Mouse (Mus musculus): Measurements from ENCODE around the gene 1110051M20Rik. TPM values are rescaled to one million over a fixed set of nuclear protein-coding genes. Genes with fewer than 3 reads are reported as not detected.

Gene 1110051M20Rik
- total RNA-seq, 2 experiments from 2014 or later = 121 to 130 TPM

DNA sequence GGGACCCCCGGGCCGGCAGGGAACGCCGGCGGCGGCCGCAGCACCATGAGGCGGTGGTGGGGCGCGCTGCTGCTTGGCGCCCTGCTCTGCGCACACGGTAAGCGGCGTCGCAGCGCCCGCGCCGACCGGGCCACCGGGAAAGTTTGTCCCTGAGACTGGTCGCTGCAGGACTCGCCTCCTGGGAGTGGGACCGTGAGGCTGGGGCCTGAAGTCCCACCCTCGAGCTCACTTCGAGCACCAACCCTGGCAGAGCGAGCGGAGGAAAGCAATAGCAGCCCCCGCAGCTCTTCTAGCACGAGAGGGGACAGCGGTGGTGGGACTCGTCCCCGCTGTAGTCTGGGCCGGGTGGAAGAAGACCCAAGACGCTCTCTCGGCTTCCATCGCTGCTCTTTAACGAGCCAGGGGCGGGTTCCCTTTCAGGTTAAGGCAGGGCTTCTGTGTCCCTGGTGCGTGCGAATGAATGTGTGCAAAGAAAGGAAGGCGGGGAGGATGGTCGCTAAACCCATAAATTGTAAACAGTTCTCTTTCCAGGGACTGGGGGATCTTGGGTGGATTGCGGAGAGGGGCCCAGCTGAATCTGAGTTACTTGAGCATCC, 13.2 kb upstream of the 1110051M20Rik start:
- no peak for DNase-seq

DNA sequence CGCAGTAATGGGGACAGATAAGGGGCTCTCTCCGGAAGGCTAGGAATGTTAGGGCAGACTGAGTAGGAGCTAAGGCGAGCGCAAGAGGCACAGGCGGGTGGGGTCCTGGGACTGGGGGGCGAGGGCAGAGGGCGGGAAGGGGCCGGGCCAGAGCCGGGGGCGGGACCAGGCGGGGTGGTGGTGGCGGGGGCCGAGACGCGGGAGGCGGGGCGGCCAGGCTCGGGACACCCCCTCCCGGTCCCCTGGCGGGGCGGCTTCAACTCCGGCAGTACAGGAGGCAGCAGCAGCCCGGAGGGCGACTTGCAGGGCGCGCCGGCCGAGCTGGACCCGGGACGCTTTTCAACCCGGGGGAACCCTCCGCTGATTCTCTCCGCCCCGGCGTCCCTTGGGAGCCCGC, 12.8 kb upstream of the 1110051M20Rik start, which contains the start of gene Lrp4:
Lrp4 (plus strand) TSS at position 253 of the 397 bp plus-strand sequence.
- peak; percentile 32 to 39 for DNase-seq

DNA sequence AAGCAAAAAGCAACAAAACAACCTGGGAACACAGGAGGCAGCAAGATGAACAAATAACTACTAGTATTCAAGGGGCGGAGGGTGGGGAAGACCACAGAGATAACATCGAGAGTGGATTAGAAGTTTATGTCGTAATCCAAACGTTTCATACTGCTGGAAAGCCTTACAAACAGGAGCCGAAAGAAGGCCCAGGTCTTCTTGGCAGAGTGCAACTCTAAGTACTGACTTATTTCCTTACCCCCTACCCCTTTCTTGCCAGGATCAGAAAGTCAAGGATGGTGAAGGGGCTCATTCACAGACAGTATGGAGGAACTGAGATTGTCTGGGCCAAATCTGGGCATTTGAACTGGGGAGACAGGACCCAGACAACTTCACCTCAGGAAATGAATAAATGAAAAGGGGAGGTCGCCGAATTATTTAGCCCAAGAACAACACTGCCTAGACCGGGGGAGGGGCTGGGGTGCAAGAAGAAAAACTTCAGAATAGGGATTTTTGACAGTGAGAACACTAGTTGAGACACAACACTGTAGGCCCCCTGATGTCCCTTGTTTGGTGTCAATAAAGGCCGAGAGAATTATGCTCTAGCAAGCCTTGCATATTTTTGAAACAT, 12.1 kb upstream of the 1110051M20Rik start:
- no peak for DNase-seq

DNA sequence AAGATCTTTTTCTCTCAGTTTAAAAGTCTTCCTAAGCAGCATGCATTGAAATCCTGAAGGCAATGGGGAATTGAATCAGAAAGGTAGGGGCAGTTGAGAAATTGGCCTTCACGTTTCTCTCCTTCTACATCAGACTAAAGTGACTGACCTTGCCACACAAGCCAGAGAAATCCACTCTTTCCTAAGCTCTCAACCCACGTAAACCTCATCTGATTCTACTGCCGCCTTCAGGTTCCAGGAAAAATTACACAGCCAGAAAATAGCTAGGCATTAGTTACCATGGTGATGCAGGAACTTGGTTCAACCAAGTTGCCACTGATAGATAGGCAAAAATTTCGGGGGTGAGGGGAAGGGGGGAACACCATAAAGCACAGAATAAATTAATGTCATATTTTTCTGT, 11.3 kb upstream of the 1110051M20Rik start:
- DNase-seq = peak in 1 of 2 experiments; percentile 29

DNA sequence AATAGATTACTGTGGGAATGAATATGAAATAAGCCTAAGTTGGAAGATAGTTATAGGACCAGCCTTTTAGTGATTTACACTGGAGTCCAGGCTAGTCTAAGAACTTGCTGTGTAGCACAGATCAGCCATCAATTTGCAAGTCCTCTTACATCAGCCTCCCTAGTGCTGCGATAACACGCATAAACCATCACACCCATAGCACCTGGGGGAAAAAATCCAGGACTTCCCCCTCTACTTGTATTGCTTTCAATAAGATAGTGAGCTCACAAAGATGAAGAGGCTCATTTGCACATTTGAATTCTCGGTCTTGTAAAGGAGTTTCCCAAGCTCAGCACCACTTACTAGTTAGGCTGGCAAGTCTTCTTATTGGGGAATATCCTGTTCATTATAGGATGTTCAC, 9.9 kb upstream of the 1110051M20Rik start:
- no peak for DNase-seq

DNA sequence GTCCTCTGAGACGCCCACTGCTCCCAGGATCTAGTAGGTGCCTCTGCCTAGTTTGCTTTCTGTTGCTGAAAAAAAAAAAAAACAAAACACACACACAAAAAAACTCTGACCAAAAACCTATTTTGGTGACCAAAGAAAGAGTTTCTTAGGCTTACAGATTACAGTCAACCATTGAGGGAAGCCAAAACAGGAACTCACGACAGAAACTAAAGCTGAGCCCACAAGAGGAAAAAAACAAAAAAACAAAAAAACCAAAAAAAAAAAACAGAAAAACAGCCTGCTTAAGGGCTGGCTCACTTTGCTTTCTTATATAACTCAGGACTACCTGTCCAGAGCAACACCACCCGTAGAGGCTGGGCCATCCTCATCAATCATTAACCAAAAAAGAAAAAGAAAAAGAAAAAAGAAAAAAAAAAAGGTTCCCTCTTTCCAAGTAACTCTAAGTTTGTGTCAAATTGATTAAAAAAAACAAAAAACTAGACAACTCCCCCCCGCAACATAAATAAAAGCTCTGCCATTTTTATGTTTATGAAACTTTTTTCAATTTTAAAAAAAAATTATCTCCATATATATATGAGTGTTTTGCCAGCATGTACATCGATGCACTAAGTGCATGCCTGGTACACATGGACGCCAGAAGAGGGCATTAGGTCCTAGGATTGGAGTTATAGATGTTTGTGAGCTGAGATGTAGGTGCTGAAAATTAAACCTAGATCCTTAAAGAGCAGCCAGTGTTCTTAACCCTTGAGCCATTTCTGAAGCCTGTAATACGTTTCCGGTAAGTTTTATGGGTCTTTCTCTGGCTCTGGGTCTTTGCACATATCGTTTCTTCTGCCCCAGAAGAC, 8.9 kb upstream of the 1110051M20Rik start:
- DNase-seq = no peak

DNA sequence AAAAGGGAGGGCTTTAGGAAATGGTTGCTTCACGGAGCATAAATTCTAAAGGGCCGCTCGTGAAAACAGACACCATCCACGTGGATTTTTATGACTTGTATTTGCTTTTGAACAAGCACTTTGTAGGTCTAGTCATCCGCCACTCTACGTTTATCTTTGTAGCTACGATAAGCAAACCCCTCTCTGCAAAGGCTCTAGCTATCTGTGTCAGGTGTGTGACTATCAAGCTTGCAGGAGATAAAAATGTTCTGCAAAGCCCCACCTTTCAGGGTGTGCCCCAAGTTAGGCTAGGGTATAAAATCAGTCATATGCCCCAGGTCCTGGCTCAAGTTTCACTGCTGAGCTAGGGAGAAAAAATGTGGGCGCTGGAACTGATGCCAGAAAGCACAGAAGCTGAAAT, 8.2 kb upstream of the 1110051M20Rik start:
- DNase-seq = no peak

DNA sequence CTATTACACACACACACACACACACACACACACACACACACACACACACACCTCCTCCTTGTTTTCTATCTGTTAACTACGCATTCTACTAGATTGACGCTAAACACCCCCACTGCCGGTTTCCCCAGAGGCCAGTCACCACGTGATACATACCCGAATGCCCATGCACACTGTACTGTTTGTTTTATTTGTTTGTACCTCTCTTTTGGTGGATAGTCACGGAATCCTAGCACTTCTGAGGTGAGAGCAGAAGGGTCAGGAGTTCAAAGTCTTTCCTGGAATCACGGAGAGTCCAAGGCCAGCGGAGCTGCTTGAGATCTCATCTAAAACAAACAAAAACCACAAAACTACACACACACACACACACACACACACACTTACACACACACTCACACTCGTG, 5.8 kb upstream of the 1110051M20Rik start:
- DNase-seq = no peak

DNA sequence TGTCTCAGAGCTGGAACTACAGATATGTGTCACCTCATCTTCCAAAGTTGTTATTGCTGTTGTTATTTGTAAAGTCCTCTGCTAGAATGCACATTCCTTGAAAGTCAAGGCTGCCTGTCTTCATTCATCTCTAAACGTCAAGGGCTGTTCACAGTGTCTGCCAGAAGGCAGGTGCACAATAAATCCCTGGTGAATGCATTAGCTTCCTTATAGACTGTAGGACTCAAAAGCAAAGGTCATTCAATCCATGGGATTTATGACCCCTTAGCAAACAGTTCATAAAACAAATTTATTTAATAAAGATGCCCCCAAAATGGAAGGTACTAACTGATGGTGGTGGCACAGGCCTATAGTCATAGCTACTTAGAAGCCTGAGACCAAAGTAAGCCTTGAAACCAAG, 5.2 kb upstream of the 1110051M20Rik start:
- DNase-seq = no peak

DNA sequence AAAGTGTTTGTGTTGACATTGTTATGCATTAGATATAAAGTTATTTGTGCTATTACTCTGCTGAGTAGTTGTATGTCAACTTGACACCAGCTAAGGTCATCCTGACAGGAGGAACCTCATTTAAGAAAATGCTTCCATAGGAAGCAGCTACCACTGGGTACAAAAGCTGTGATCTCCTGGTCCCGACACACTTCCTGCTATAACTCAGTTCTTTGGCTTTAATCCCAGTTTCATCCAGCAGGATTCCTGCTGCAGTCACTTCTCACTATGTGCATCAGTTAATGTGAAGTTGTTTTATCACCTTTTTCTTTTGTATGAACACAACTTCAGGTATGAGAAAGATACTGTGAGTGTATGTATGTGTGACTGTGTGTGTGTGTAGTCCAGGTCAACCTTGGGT, 2.3 kb downstream of the 1110051M20Rik start:
- no peak for DNase-seq

DNA sequence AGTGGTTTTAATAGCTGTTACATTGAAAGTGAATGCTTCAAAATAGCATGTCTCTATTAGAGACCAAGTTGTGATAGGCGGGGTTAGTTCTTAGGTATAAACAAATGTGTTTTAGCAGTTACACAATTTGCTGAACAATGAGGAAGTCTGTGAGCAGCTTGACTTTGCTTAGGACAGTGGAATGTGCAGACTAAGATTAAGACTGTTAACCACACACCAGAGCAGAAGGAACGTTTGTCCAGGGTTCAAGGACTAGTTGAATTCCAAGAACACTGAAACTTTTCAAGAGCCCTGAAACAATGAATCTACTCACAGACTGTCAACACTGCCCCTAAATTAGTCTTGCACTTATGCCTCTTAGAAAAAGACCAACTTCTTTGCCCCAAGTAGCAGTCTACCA, 2.8 kb downstream of the 1110051M20Rik start:
- DNase-seq = no peak

DNA sequence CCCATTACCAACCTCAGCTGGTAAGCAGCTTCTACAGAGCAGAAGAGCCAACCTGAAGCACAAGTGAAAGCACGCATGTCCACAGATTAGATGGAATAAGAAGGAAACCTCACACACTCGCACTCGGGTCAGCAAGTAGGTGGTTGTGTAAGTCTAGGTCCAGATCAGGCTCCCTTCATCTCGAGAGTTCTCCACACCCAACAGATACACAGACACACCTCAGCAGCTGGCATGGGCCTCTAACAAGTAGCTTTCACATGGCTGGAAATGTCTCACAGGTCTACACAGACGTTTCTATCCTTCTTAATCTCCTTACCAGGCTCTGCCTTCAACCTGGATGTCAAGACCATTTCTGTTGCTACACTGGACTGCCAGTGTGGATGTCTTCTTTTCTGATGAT, 3.8 kb downstream of the 1110051M20Rik start:
- no peak for DNase-seq

DNA sequence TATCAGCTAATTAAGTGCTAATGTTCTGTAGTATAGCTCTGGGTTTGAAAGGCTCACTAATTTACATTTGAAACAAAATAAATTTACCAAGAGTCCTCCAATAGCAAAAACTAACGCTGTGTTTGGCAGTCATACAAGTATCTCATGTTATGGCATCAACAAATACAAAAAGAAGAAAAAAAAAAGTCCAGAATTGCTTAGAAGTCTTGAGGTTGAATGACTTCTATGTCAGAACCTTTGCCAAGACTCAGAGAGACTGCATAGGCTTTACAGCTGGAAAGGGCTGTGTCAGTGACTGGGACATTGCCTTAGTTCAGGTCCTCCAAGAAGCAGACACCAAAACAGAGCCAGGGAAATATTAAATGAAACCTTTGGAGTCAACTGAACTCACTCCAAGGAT, 4.6 kb downstream of the 1110051M20Rik start:
- DNase-seq = no peak

DNA sequence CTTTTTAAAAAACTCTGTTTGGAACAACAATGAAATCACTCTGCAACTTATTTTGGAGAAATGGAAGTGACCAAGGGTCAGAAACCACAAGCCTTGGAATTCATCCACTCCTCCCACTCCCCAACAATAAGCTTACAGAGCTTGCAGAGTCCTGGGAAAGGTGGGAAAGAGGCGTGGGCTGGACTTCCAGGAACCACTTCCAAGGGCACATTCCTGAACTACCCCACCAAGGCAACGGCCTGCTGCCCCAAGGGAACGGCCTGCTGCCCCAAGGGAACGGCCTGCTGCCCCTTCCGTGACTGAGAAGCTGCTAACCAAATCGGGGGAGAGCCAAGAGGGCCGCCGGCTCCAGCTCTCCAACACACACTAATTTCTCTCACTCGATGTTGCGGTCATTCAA, 5.2 kb downstream of the 1110051M20Rik start:
- DNase-seq = no peak

DNA sequence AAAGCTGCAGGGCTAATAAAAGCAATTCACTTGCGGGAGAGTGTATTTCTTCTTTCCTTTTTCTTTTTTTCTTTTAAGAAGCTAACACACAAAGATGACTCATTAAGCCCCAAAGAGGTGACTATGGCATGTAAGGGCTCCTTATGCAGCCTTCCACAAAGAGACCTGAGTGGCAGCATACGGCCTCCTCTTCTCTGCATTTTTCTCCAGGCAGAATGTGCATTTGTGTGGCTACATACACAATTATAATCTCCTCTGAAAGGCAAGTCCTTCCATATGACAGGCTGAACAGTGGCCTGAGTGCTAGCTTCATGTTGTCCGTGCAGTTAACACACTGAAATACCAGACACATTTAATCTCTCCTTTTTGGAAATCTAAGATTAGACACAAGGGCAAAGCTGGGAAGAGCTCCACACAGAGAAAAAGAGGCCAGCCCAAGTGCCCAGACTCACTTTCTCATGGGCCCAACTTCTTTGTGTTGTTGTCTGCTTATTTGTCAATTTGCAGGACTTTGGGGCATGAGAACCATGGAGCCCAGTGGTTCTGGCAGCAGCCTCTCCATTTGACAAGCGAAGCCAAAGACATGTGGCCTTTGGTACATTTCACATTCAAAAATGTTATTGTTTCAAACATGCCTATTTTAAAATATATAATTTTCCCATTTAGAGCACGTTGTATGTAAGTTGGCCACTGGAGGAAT, 7.2 kb downstream of the 1110051M20Rik start:
- DNase-seq = no peak

DNA sequence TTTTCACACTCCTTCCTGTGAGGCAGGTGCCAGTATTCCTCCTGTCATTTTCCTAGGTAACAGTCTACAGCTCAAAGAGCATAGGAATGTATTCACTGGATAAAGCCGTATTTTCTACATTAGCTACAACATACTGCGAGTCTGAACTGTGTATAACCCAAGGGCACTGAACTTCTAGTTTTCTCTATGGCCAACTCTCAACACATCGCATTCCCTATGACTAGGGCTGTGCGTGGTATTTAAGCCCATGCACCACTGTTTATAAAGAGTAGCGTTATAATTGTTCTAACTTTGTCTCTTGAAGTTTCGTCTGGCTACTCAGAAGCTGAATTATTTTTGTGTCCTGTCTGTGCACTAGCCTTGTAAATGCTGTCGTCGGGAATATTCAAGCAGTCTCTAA, 7.8 kb downstream of the 1110051M20Rik start:
- no peak for DNase-seq

DNA sequence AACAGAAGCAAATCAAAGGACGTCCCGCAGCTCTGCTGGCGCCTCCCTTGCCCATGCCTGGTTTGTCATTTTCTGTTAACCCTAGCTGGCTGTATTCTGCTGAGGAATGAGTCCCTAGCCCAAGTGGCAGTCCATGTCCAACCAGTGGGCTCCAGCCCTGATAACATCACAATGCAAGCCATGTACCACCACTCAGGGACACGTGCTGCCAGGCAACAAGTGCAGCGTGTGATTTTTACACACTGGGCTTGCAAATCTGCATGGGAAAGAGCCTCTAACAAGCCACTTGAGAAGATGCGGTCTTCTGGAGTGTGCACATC, 13.9 kb downstream of the 1110051M20Rik start:
- DNase-seq = no peak

DNA sequence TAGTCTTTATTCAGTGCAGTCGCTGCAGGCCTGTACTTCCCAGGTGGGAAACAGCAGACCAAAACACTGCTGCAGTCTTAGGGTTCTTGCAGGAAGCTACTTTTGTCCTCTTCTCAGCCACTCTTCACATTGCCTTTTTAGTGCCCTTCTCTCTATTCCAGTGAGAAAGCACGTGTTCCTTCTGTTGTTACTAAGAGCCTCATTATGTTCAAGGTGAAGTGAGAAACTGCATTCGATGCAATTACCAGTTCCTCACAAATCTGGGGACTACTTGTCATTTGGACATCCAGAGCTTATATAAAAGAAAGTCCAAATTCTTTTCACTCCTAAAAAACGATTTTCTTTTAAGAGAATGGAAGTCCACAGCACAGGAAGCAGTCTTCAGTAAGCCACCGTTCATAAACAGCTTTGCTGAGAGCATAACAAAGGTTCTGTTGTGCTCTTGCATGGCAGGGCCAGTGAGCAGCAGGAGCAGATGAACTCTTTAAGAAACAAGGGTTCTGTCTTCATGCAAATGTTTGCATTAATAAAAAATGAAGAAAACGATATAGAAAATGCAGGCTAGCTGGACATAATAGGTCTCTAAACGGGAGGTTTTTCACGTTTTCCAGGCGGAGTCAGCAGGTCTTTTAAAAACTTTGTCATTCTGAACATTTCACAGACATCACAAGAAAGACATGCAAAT, 14.4 kb downstream of the 1110051M20Rik start:
- DNase-seq = no peak

DNA sequence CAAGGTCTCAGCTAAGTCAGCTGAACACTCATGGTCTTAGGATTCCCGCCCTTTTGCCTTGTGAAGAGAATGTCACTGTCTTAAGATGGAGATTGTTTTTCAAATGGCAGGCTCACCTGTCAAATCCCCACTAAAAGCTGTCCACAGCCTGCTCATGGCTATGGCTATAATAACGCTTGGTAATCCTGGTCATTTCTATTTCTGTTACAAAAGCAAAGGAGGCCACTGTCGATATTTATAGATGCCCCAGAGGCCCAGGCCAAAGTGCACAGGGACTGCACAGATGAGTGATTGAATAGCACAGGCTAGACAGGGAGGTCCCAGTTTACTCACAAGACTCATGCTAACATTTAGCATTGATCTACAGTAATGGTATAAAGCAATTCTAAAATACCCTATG, 15.4 kb downstream of the 1110051M20Rik start:
- DNase-seq = no peak

DNA sequence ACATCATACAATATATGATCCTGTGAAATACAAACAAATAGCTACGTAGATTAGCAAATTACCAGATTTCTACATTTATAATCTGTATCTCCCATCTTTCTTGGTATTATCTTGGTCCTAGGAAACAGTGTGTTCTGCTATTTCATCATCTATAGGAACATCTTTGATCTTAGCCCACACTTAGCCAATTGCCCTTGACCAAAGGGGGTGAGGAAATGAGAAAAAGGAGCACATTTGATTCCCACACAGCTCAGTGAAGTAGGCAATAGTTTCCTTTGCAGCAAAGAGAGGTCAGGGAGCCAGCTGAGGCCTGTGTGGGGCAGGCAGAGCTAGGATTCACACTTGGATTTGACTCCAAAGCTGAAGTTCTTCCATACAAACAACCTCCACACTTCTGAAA, 18.2 kb downstream of the 1110051M20Rik start:
- DNase-seq = no peak

DNA sequence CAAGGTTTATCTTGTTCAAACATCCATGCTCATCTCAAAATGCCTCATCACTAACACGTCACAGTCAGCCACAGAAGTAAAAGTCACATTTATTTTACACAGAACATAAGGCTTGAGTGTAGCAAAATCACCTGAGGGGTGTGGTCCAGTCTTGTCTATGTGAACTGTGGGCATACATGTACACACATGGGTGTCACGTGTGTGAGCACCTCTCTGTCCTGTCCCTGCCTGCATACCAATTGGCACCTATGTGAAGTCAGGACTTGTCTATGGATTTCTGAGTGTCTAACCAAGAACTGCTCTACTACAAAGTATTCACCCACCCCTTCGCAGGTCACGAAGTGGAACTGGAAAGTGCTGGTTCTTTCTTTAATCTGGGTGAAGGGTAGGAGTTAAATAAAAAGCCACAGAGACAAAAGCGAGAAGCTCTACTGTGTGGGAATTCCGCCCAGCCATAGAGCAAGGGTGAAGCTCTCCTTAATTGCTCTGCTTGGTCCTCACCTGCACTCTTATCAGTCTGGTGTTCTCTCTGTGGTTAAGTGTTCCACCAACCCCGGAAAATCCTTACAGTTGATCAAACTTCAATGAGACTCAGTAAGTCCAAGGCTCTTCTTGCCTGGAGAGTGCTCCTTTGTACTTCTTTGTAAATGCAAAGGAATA, 20.3 kb downstream of the 1110051M20Rik start:
- DNase-seq = no peak

DNA sequence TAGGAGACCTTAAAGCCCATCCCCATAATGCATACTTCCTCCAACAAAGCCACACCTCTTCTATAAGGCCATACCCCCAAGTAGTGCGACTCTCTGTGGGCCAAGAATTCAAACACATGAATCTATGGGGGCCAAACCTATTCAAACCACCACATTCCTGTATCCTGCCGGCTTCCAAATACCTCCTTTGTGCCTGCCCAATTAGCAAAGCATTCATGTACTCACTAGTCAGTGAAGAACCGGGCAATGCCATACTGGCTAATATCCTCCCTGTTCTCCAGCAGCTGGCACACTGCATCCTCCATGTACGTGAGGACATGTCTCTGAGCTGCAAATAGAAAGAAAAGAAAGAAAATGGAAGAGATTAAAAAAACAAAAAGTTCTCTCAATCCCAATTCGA, 22.9 kb downstream of the 1110051M20Rik start:
- no peak for DNase-seq
